Mouse (Mus musculus): ENCODE measurements at regions not wholly inside any gene's neighbourhood (a gene's known extent, or its start where the extent isn't known, plus 50 kb on each side); places are given as distances from the start of the nearest gene placed in this dataset.

- TF ChIP-seq CTCF (IDR thresholded peaks at IDR 0.05; ENCODE audit: low read depth, low read length) (no peak), POLR2A (IDR thresholded peaks at IDR 0.05; ENCODE audit: extremely low read depth, insufficient read depth, low read length) (no peak)
Observed at GRCm38 (mm10) chr10:95091086-95091485, 146.5 kb upstream of the Plxnc1 start.

Measured in liver, adult 2 months (tissue).